9 mouse cellular contexts compared by ENCODE assay signal in genomic region chr12:31917245-31917644, GRCm38 (mm10). TPM values are rescaled to one million over a fixed set of nuclear protein-coding genes. Genes with fewer than 3 reads are reported as not detected.
DNase-seq lines count a peak whose midpoint lies in the region; ATAC-seq lines count a peak whose summit lies in the region.
"Had no signal": no experiment of that assay in that cellular context is flagged by ENCODE, and none has a peak within 500 bp of the region (broad histone marks: within the 10 kb centered on the region; RNA-seq: fewer than 3 reads in every experiment).

No protein-coding gene starts in this region.

- H3K4me1 ChIP-seq in midbrain, embryonic 13.5 days (replicated peaks) = no peaks in the 10 kb centered on the region
- no peaks in the 10 kb centered on the region for H3K4me1 ChIP-seq in midbrain, embryonic 14.5 days (ENCODE audit: control insufficient read depth, insufficient read depth, low read length)
- H3K4me1 ChIP-seq in kidney, embryonic 15.5 days = no peaks in the 10 kb centered on the region

- H3K36me3 ChIP-seq in midbrain, embryonic 13.5 days = peaks cover 3% of the 10 kb centered on the region
- H3K36me3 ChIP-seq in midbrain, embryonic 14.5 days (ENCODE audit: control insufficient read depth, insufficient read depth, low read length) = no peaks in the 10 kb centered on the region; the same call in 1 of the 2 replicates
- H3K36me3 ChIP-seq in kidney, embryonic 15.5 days = 0 out of 2 replicates have a peak, but pooled peaks cover 10% of the 10 kb centered on the region

- 91% methylated on average over 5 of the region's 5 CpGs for WGBS in midbrain, embryonic 13.5 days
- 87% methylated on average over 5 of the region's 5 CpGs for WGBS in midbrain, embryonic 14.5 days
- 80% methylated on average over 5 of the region's 5 CpGs for WGBS in kidney, embryonic 15.5 days

- H3K9me3 ChIP-seq in midbrain, embryonic 13.5 days = 0 out of 2 replicates have a peak, but pooled peaks cover 2% of the 10 kb centered on the region
- no peaks in the 10 kb centered on the region for H3K9me3 ChIP-seq in midbrain, embryonic 14.5 days (ENCODE audit: control insufficient read depth, low read length)
- no peaks in the 10 kb centered on the region for H3K9me3 ChIP-seq in kidney, embryonic 15.5 days (replicated peaks)

- 0 out of 2 replicates have a peak, but pooled peaks have one; percentile 27 for ATAC-seq in midbrain, embryonic 13.5 days
- no peak for ATAC-seq in midbrain, embryonic 14.5 days (ENCODE audit: low FRiP score, low TSS enrichment)
- ATAC-seq in CD4-positive, CD25-positive, alpha-beta regulatory T cell, adult 4 months = no peak
- ATAC-seq in kidney, embryonic 15.5 days (replicated peaks; ENCODE audit: low FRiP score) = no peak

- no peak overlapping the region for H3K4me2 ChIP-seq in midbrain, embryonic 13.5 days (replicated peaks)
- no peak overlapping the region for H3K4me2 ChIP-seq in midbrain, embryonic 14.5 days (ENCODE audit: low read length)
- H3K4me2 ChIP-seq in kidney, embryonic 15.5 days = no peak overlapping the region

- H3K27me3 ChIP-seq in midbrain, embryonic 13.5 days = no peaks in the 10 kb centered on the region
- no peaks in the 10 kb centered on the region for H3K27me3 ChIP-seq in midbrain, embryonic 14.5 days (ENCODE audit: control insufficient read depth, insufficient read depth, low read length)
- no peaks in the 10 kb centered on the region for H3K27me3 ChIP-seq in kidney, embryonic 15.5 days

- DNase-seq in midbrain, embryonic 14.5 days = no peak
- peak; percentile 83 to 87 for DNase-seq in adrenal gland, postnatal 36 days
- DNase-seq in gastrocnemius, adult 18-20 months (ENCODE audit: low spot score) = peak; percentile 79
- peak; percentile 71 for DNase-seq in heart, postnatal 4 days
- DNase-seq in testis, postnatal 14 days (ENCODE audit: low spot score) = peak; percentile 64

- H3K27ac ChIP-seq in midbrain, embryonic 13.5 days = no peak overlapping the region
- no peak overlapping the region for H3K27ac ChIP-seq in midbrain, embryonic 14.5 days (replicated peaks; ENCODE audit: low read depth, low read length)
- H3K27ac ChIP-seq in kidney, embryonic 15.5 days = no peak overlapping the region
- H3K27ac ChIP-seq: kidney, postnatal 0 days had no signal

- no peak overlapping the region for H3K4me3 ChIP-seq in midbrain, embryonic 13.5 days (replicated peaks)
- no peak overlapping the region for H3K4me3 ChIP-seq in midbrain, embryonic 14.5 days (replicated peaks; ENCODE audit: low read depth, low read length)
- no peak overlapping the region for H3K4me3 ChIP-seq in kidney, embryonic 15.5 days (replicated peaks)

- no peak overlapping the region for H3K9ac ChIP-seq in midbrain, embryonic 13.5 days (replicated peaks)
- H3K9ac ChIP-seq in midbrain, embryonic 14.5 days (replicated peaks; ENCODE audit: low read length) = no peak overlapping the region
- H3K9ac ChIP-seq in kidney, embryonic 15.5 days = no peak overlapping the region

RNA-seq across cellular contexts. Expression of gene Hbp1, which starts 33.1 kb away (rescaled TPM):
- polyA plus RNA-seq in midbrain, embryonic 13.5 days (2015; fragmentation: Nextera tagmentation; extraction: Ambion mirVana) = 70.4 and 78.0 TPM in 2 replicates
- polyA plus RNA-seq in midbrain, embryonic 14.5 days (2014; fragmentation: Nextera tagmentation; extraction: Ambion mirVana) = 46.2 and 70.8 TPM in 2 replicates
- total RNA-seq in adrenal gland, postnatal 36 days (2021) = 100 to 1,000 TPM in 1 of 2 experiments, 10 to 100 TPM in 1; 63.6 to 125 TPM
- total RNA-seq in gastrocnemius, adult 18-20 months (2021) = 10 to 100 TPM; 61.8 to 77.7 TPM
- 10 to 100 TPM; 65.5 to 66.2 TPM for total RNA-seq in heart, postnatal 4 days (2021)
- polyA plus RNA-seq in CD4-positive, CD25-positive, alpha-beta regulatory T cell, adult 4 months (2017; shearing (Covaris generic)) = 100 to 1,000 TPM; 166 to 170 TPM
- 109 and 113 TPM in 2 replicates for polyA plus RNA-seq in kidney, embryonic 15.5 days (2015; fragmentation: Nextera tagmentation; extraction: Ambion mirVana)
